Mouse (Mus musculus): ENCODE results near the gene Hs6st1.

Hs6st1 gene

GRCm38 (mm10) chr1:36064861-36065760 lies 3.1 kb upstream of the Hs6st1 start:
- peak; percentile 88 to 92 for DNase-seq (ENCODE audit: low spot score in 2 of 2)

- peak in 1 of 2 experiments; percentile 3 for DNase-seq (ENCODE audit: low spot score in 2 of 2)
These were observed 2.4 kb upstream of the Hs6st1 start for GRCm38 (mm10) chr1:36065761-36066150.

GRCm38 (mm10) chr1:36066216-36066980 lies 1.8 kb upstream of the Hs6st1 start:
- DNase-seq (ENCODE audit: low spot score in 2 of 2) = peak in 1 of 2 experiments; percentile 4

GRCm38 (mm10) chr1:36067201-36067600 lies 999 bp upstream of the Hs6st1 start:
- DNase-seq (ENCODE audit: low spot score in 2 of 2) = peak in 1 of 2 experiments; percentile 3

GRCm38 (mm10) chr1:36067611-36068010 lies 589 bp upstream of the Hs6st1 start:
- DNase-seq (ENCODE audit: low spot score in 2 of 2) = no peak

- DNase-seq (ENCODE audit: low spot score in 2 of 2) = peak; percentile 33 to 48
These were observed 426 bp downstream of the Hs6st1 start for GRCm38 (mm10) chr1:36068531-36069120.

GRCm38 (mm10) chr1:36069291-36069771 lies 1.1 kb downstream of the Hs6st1 start:
- no peak for DNase-seq (ENCODE audit: low spot score in 2 of 2)

- no peak for DNase-seq (ENCODE audit: low spot score in 2 of 2)
These were observed 2.0 kb downstream of the Hs6st1 start for GRCm38 (mm10) chr1:36070190-36070589.

GRCm38 (mm10) chr1:36070740-36071139 lies 2.5 kb downstream of the Hs6st1 start:
- no peak for DNase-seq (ENCODE audit: low spot score in 2 of 2)

GRCm38 (mm10) chr1:36071176-36071575 lies 3.0 kb downstream of the Hs6st1 start:
- DNase-seq (ENCODE audit: low spot score in 2 of 2) = no peak

- no peak for DNase-seq (ENCODE audit: low spot score in 2 of 2)
These were observed 3.4 kb downstream of the Hs6st1 start for GRCm38 (mm10) chr1:36071611-36072010.

- no peak for DNase-seq (ENCODE audit: low spot score in 2 of 2)
These were observed 4.7 kb downstream of the Hs6st1 start for GRCm38 (mm10) chr1:36072588-36073556.

- DNase-seq (ENCODE audit: low spot score in 2 of 2) = no peak
These were observed 5.4 kb downstream of the Hs6st1 start for GRCm38 (mm10) chr1:36073566-36073965.

- DNase-seq (ENCODE audit: low spot score in 2 of 2) = no peak
These were observed 6.0 kb downstream of the Hs6st1 start for GRCm38 (mm10) chr1:36074197-36074596.

- DNase-seq (ENCODE audit: low spot score in 2 of 2) = no peak
These were observed 6.8 kb downstream of the Hs6st1 start for GRCm38 (mm10) chr1:36074968-36075367.

- no peak for DNase-seq (ENCODE audit: low spot score in 2 of 2)
These were observed 7.5 kb downstream of the Hs6st1 start for GRCm38 (mm10) chr1:36075652-36076051.

GRCm38 (mm10) chr1:36077084-36077483 lies 8.9 kb downstream of the Hs6st1 start:
- DNase-seq (ENCODE audit: low spot score in 2 of 2) = no peak

- no peak for DNase-seq (ENCODE audit: low spot score in 2 of 2)
These were observed 10.1 kb downstream of the Hs6st1 start for GRCm38 (mm10) chr1:36078250-36078649.

- no peak for DNase-seq (ENCODE audit: low spot score in 2 of 2)
These were observed 11.5 kb downstream of the Hs6st1 start for GRCm38 (mm10) chr1:36079679-36080078.

- no peak for DNase-seq (ENCODE audit: low spot score in 2 of 2)
These were observed 12.8 kb downstream of the Hs6st1 start for GRCm38 (mm10) chr1:36080974-36081373.

- DNase-seq (ENCODE audit: low spot score in 2 of 2) = no peak
These were observed 14.0 kb downstream of the Hs6st1 start for GRCm38 (mm10) chr1:36082184-36082583.
